19 mouse cellular contexts compared by ENCODE assay signal in genomic region chr1:194672525-194672894, GRCm38 (mm10). TPM values are rescaled to one million over a fixed set of nuclear protein-coding genes. Genes with fewer than 3 reads are reported as not detected.
DNase-seq lines count a peak whose midpoint lies in the region; ATAC-seq lines count a peak whose summit lies in the region.
"Had no signal": no experiment of that assay in that cellular context is flagged by ENCODE, and none has a peak within 500 bp of the region (broad histone marks: within the 10 kb centered on the region; RNA-seq: fewer than 3 reads in every experiment).

No protein-coding gene starts in this region.

- no peak overlapping the region for H3K4me2 ChIP-seq in liver, embryonic 16.5 days (ENCODE audit: low read depth, low read length)
- H3K4me2 ChIP-seq in intestine, embryonic 15.5 days (replicated peaks): no peak overlapping the region
- H3K4me2 ChIP-seq: forebrain, embryonic 12.5 days; hindbrain, embryonic 15.5 days; kidney, embryonic 15.5 days; lung, embryonic 15.5 days; neural tube, embryonic 15.5 days had no signal

- peaks cover 32% of the 10 kb centered on the region for H3K4me1 ChIP-seq in liver, embryonic 16.5 days (ENCODE audit: control insufficient read depth, low read depth, low read length)
- peaks cover 10% of the 10 kb centered on the region for H3K4me1 ChIP-seq in intestine, embryonic 15.5 days (replicated peaks)
- H3K4me1 ChIP-seq: lung, embryonic 15.5 days had no signal

- H3K27me3 ChIP-seq in liver, embryonic 16.5 days (ENCODE audit: control insufficient read depth, insufficient read depth, low read depth, low read length): no peaks in the 10 kb centered on the region
- no peaks in the 10 kb centered on the region for H3K27me3 ChIP-seq in intestine, embryonic 15.5 days (replicated peaks)
- H3K27me3 ChIP-seq: forebrain, embryonic 12.5 days; hindbrain, embryonic 15.5 days; kidney, embryonic 15.5 days; lung, embryonic 15.5 days; neural tube, embryonic 15.5 days had no signal

- no peak overlapping the region for H3K4me3 ChIP-seq in liver, embryonic 16.5 days (ENCODE audit: low read depth, low read length)
- H3K4me3 ChIP-seq in intestine, embryonic 15.5 days (replicated peaks): no peak overlapping the region
- H3K4me3 ChIP-seq: forebrain, embryonic 12.5 days; heart, embryonic 10.5 days; hindbrain, embryonic 15.5 days; kidney, embryonic 15.5 days; lung, embryonic 15.5 days; neural tube, embryonic 15.5 days had no signal

- no peak for DNase-seq in frontal cortex, postnatal 10 days (ENCODE audit: low spot score in 2 of 2)
- peak; percentile 9 for DNase-seq in liver
- no peak for DNase-seq in right cerebral cortex, postnatal 14 days
- DNase-seq in spleen, postnatal 4 days (ENCODE audit: low spot score in 2 of 2): no peak
- DNase-seq: adrenal gland, postnatal 25 days; cerebellum, adult 11-12 months; cerebellum, postnatal 10 days; kidney, postnatal 4 days; layer of hippocampus, adult 9-11 months; thymus, postnatal 25 days had no signal

- H3K9ac ChIP-seq in liver, embryonic 16.5 days (ENCODE audit: low read depth, low read length): no peak overlapping the region
- H3K9ac ChIP-seq in intestine, embryonic 15.5 days: no peak overlapping the region
- H3K9ac ChIP-seq: forebrain, embryonic 12.5 days; hindbrain, embryonic 15.5 days; kidney, embryonic 15.5 days; lung, embryonic 15.5 days; neural tube, embryonic 15.5 days had no signal

- ATAC-seq in frontal cortex, adult (ENCODE audit: low TSS enrichment): 0 out of 2 replicates have a peak, but pooled peaks have one; percentile 14
- peak; percentile 68 for ATAC-seq in liver, embryonic 16.5 days (ENCODE audit: low read depth)
- no peak for ATAC-seq in intestine, embryonic 15.5 days

- H3K9me3 ChIP-seq in liver, embryonic 16.5 days (replicated peaks; ENCODE audit: control insufficient read depth, low read length): no peaks in the 10 kb centered on the region
- no peaks in the 10 kb centered on the region for H3K9me3 ChIP-seq in intestine, embryonic 15.5 days
- H3K9me3 ChIP-seq: forebrain, embryonic 12.5 days; heart, embryonic 10.5 days; hindbrain, embryonic 15.5 days; kidney, embryonic 15.5 days; lung, embryonic 15.5 days; neural tube, embryonic 15.5 days had no signal

- WGBS in liver, embryonic 16.5 days (ENCODE audit: insufficient replicate concordance): 34% methylated on average over 1 of the region's 1 CpGs
- 75% methylated on average over 1 of the region's 1 CpGs for WGBS in intestine, embryonic 15.5 days

- no peak overlapping the region for H3K27ac ChIP-seq in liver, embryonic 16.5 days (ENCODE audit: low read length)
- no peak overlapping the region for H3K27ac ChIP-seq in intestine, embryonic 15.5 days
- H3K27ac ChIP-seq: forebrain, embryonic 12.5 days; heart, embryonic 10.5 days; hindbrain, embryonic 15.5 days; kidney, embryonic 15.5 days; lung, embryonic 15.5 days; neural tube, embryonic 15.5 days had no signal

- H3K36me3 ChIP-seq in liver, embryonic 16.5 days (ENCODE audit: control insufficient read depth, insufficient read depth): no peaks in the 10 kb centered on the region
- no peaks in the 10 kb centered on the region for H3K36me3 ChIP-seq in intestine, embryonic 15.5 days
- H3K36me3 ChIP-seq: forebrain, embryonic 12.5 days; hindbrain, embryonic 15.5 days; kidney, embryonic 15.5 days; lung, embryonic 15.5 days had no signal

RNA-seq across cellular contexts. Expression of gene Plxna2, which starts 54.5 kb away (rescaled TPM):
- polyA plus RNA-seq in liver, embryonic 16.5 days (2015; fragmentation: Nextera tagmentation; extraction: Ambion mirVana): 1.7 and 2.2 TPM in 2 replicates
- 5.6 and 5.9 TPM in 2 replicates for polyA plus RNA-seq in intestine, embryonic 15.5 days (2015; fragmentation: Nextera tagmentation; extraction: Ambion mirVana)
